Mouse (Mus musculus) lung, adult 18-20 months (tissue): ENCODE measurements around the gene Lacc1.
"Not testable (repeated sequence)": the region's sequence is repeated elsewhere in the genome, so short reads cannot be mapped to it uniquely, and the experiment has no call there.

Experiments used
- DNase-seq, 2 experiments: peaks; one replicate each; pipeline ENCODE4 v3.0.0; 2022; ENCODE audit warnings: mixed read lengths in 2 of 2

Lacc1 gene

GRCm38 (mm10) chr14:77036226-77037046 is at the start of gene Lacc1, which contains the start of gene Ccdc122:
TSS of gene Lacc1 (minus strand) at chr14:77036904.
TSS of gene Ccdc122 (plus strand) at chr14:77036772.
- peak; percentile 80 to 82 for DNase-seq

- no peak for DNase-seq
These were observed 44.5 kb upstream of the Lacc1 start for GRCm38 (mm10) chr14:77081248-77081647.

- no peak for DNase-seq
These were observed 32.7 kb upstream of the Lacc1 start for GRCm38 (mm10) chr14:77069361-77069760.

GRCm38 (mm10) chr14:77053288-77053687 is 16.6 kb upstream of the Lacc1 start:
- no peak for DNase-seq

GRCm38 (mm10) chr14:77037832-77038425 is 1.2 kb upstream of the Lacc1 start:
- DNase-seq, result peak in 1 of 2 experiments; percentile 21

- DNase-seq, result no peak
These were observed 626 bp upstream of the Lacc1 start for GRCm38 (mm10) chr14:77037330-77037729.

GRCm38 (mm10) chr14:77034970-77035369 is 1.7 kb downstream of the Lacc1 start:
- no peak for DNase-seq

- DNase-seq, result peak; percentile 17 to 50
These were observed 2.4 kb downstream of the Lacc1 start for GRCm38 (mm10) chr14:77034175-77034915.

GRCm38 (mm10) chr14:77033391-77033790 is 3.3 kb downstream of the Lacc1 start:
- no peak for DNase-seq

- peak; percentile 27 to 41 for DNase-seq
These were observed 4.3 kb downstream of the Lacc1 start for GRCm38 (mm10) chr14:77032433-77032832.

GRCm38 (mm10) chr14:77030808-77031207 is 5.9 kb downstream of the Lacc1 start:
- no peak for DNase-seq

GRCm38 (mm10) chr14:77029319-77030054 is 7.2 kb downstream of the Lacc1 start:
- DNase-seq, result no peak

GRCm38 (mm10) chr14:77024499-77024898 is 12.2 kb downstream of the Lacc1 start:
- no peak for DNase-seq

- no peak for DNase-seq
These were observed 19.5 kb downstream of the Lacc1 start for GRCm38 (mm10) chr14:77017211-77017610.

GRCm38 (mm10) chr14:77016783-77017182 is 19.9 kb downstream of the Lacc1 start:
- peak in 1 of 2 experiments; percentile 28 for DNase-seq

- DNase-seq, result peak; percentile 42 to 63
These were observed 24.9 kb downstream of the Lacc1 start for GRCm38 (mm10) chr14:77011804-77012203.

- peak; percentile 73 to 84 for DNase-seq
These were observed 28.5 kb downstream of the Lacc1 start for GRCm38 (mm10) chr14:77008238-77008637.

GRCm38 (mm10) chr14:77005566-77005965 is 31.1 kb downstream of the Lacc1 start:
- no peak for DNase-seq

GRCm38 (mm10) chr14:77004740-77005139 is 32.0 kb downstream of the Lacc1 start:
- no peak for DNase-seq

- DNase-seq, result not testable (repeated sequence)
These were observed 46.4 kb downstream of the Lacc1 start for GRCm38 (mm10) chr14:76990351-76990750.

GRCm38 (mm10) chr14:76981781-76982180 is 54.9 kb downstream of the Lacc1 start:
- no peak for DNase-seq

- no peak for DNase-seq
These were observed 55.5 kb downstream of the Lacc1 start for GRCm38 (mm10) chr14:76981176-76981575.

- no peak for DNase-seq
These were observed 57.1 kb downstream of the Lacc1 start for GRCm38 (mm10) chr14:76979569-76979968.
